Mouse (Mus musculus): ENCODE data around the gene Dnajc4. TPM values are rescaled to one million over a fixed set of nuclear protein-coding genes. Genes with fewer than 3 reads are reported as not detected.

The Dnajc4 gene
- total RNA-seq, 2 experiments from 2014 or later: 14.0 to 17.7 TPM

GRCm38 (mm10) chr19:6950613-6951153, 41.7 kb downstream of the Dnajc4 start:
- DNase-seq: peak; percentile 43
- intact Hi-C loops (cut with DNase I): no loop called here

- DNase-seq: no peak
- intact Hi-C loops (cut with DNase I): loop anchor here (5.0 kb wide), 1 partner anchor 703 kb away; no protein-coding TSS in a partner anchor
Observed at GRCm38 (mm10) chr19:6949951-6950350, 42.4 kb downstream of the Dnajc4 start.

- intact Hi-C loops (cut with DNase I): loop anchor here (5.0 kb wide), 1 partner anchor 702 kb away; no protein-coding TSS in a partner anchor
- DNase-seq: no peak
Observed at GRCm38 (mm10) chr19:6949532-6949931, 42.8 kb downstream of the Dnajc4 start.

GRCm38 (mm10) chr19:6948186-6948585, 44.2 kb downstream of the Dnajc4 start:
- intact Hi-C loops (cut with DNase I): loop anchor here (5.0 kb wide), 1 partner anchor 701 kb away; no protein-coding TSS in a partner anchor
- DNase-seq: peak; percentile 77

GRCm38 (mm10) chr19:6947742-6948141, 44.6 kb downstream of the Dnajc4 start:
- intact Hi-C loops (cut with DNase I): loop anchor here (5.0 kb wide), 1 partner anchor 700 kb away; no protein-coding TSS in a partner anchor
- no peak for DNase-seq

GRCm38 (mm10) chr19:6943709-6944108, 48.7 kb downstream of the Dnajc4 start:
- intact Hi-C loops (cut with DNase I): no loop called here
- DNase-seq: no peak

- intact Hi-C loops (cut with DNase I): no loop called here
- no peak for DNase-seq
Observed at GRCm38 (mm10) chr19:6942764-6943163, 49.6 kb downstream of the Dnajc4 start.

- peak; percentile 93 for DNase-seq
Observed at GRCm38 (mm10) chr19:6942249-6942691, 50.1 kb downstream of the Dnajc4 start, which contains the start of gene Gpr137. Gene Gpr137 (minus strand): TSS chr19:6942480.

GRCm38 (mm10) chr19:6941372-6942248, 50.8 kb downstream of the Dnajc4 start, which contains the start of gene Bad:
Gene Bad (plus strand): TSS chr19:6941861.
- peak; percentile 94 for DNase-seq
- intact Hi-C loops (cut with DNase I): no loop called here

More at GRCm38 (mm10) chr19:6942249-6942691, 50.1 kb downstream of the Dnajc4 start, which contains the start of gene Gpr137:
- intact Hi-C loops (cut with DNase I): no loop called here

- intact Hi-C loops (cut with DNase I): no loop called here
- DNase-seq: no peak
Observed at GRCm38 (mm10) chr19:6940396-6941351, 51.7 kb downstream of the Dnajc4 start.

GRCm38 (mm10) chr19:6939106-6940002, 53.0 kb downstream of the Dnajc4 start:
- DNase-seq: no peak
- intact Hi-C loops (cut with DNase I): no loop called here

Other genes starting within 250 kb of the Dnajc4 start
- gene Rps6ka4, start 151.9 kb downstream of the Dnajc4 start, total RNA-seq (2021): 10 to 100 TPM; 22.5 to 23.5 TPM
- gene Ccdc88b, start 134.4 kb downstream of the Dnajc4 start, total RNA-seq (2021): under 1 TPM; 0.82 to 0.91 TPM
- 10 to 100 TPM; 42.5 to 43.0 TPM for gene Trmt112, start 82.9 kb downstream of the Dnajc4 start, total RNA-seq (2021)
- 100 to 1,000 TPM; 203 to 204 TPM for gene Prdx5, start 82.5 kb downstream of the Dnajc4 start, total RNA-seq (2021)
- 10 to 100 TPM; 30.4 to 32.7 TPM for gene Esrra, start 70.8 kb downstream of the Dnajc4 start, total RNA-seq (2021)
- 10 to 100 TPM in 1 of 2 experiments, 1 to 10 TPM in 1; 6.2 to 11.1 TPM for gene Catsperz, start 67.2 kb downstream of the Dnajc4 start, total RNA-seq (2021)
- gene Kcnk4, start 58.1 kb downstream of the Dnajc4 start, total RNA-seq (2021): 10 to 100 TPM; 13.8 to 15.5 TPM
- 10 to 100 TPM; 46.2 to 47.1 TPM for gene Bad, start 50.7 kb downstream of the Dnajc4 start, total RNA-seq (2021)
- 10 to 100 TPM; 56.8 to 63.6 TPM for gene Gpr137, start 50.1 kb downstream of the Dnajc4 start, total RNA-seq (2021)
- gene Ppp1r14b, start 17.6 kb downstream of the Dnajc4 start, total RNA-seq (2021): 100 to 1,000 TPM; 335 to 369 TPM
- 10 to 100 TPM; 13.7 to 15.1 TPM for gene Plcb3, start 16.1 kb downstream of the Dnajc4 start, total RNA-seq (2021)
- 10 to 100 TPM; 43.7 to 44.4 TPM for gene Fkbp2, start 12.1 kb downstream of the Dnajc4 start, total RNA-seq (2021)
- gene Vegfb, start 4.9 kb downstream of the Dnajc4 start, total RNA-seq (2021): 10 to 100 TPM; 74.4 to 80.7 TPM
- gene Nudt22, start 3.5 kb upstream of the Dnajc4 start, total RNA-seq (2021): 10 to 100 TPM in 1 of 2 experiments, 1 to 10 TPM in 1; 8.9 to 11.5 TPM
- gene Trpt1, start 3.6 kb upstream of the Dnajc4 start, total RNA-seq (2021): 10 to 100 TPM; 17.6 to 21.4 TPM
- 1 to 10 TPM; 3.2 to 3.4 TPM for gene Fermt3, start 26.9 kb upstream of the Dnajc4 start, total RNA-seq (2021)
- gene Stip1, start 47.4 kb upstream of the Dnajc4 start, total RNA-seq (2021): 100 to 1,000 TPM; 127 to 130 TPM
- gene Macrod1, start 64.2 kb upstream of the Dnajc4 start, total RNA-seq (2021): 1 to 10 TPM; 5.5 to 6.3 TPM
- gene Flrt1, start 113.2 kb upstream of the Dnajc4 start, total RNA-seq (2021): 10 to 100 TPM; 22.4 to 23.5 TPM
- 100 to 1,000 TPM; 181 TPM for gene Otub1, start 213.7 kb upstream of the Dnajc4 start, total RNA-seq (2021)
- gene Cox8a, start 225.0 kb upstream of the Dnajc4 start, total RNA-seq (2021): 100 to 1,000 TPM; 469 to 499 TPM
- gene Naa40, start 248.6 kb upstream of the Dnajc4 start, total RNA-seq (2021): 10 to 100 TPM; 45.6 to 49.9 TPM

Data from left cerebral cortex, postnatal 4 days (tissue).